Mouse (Mus musculus) intestine, embryonic 15.5 days (tissue): ENCODE results near the gene Susd1. TPM values are rescaled to one million over a fixed set of nuclear protein-coding genes. Genes with fewer than 3 reads are reported as not detected.

ENCODE experiments used
- ATAC-seq: fragments of 200-750 bp; cut with Nextera tagmentation; 2 replicates; pipeline ENCODE4 v1.8.0; 2017; ENCODE audit warnings: moderate TSS enrichment, moderate library complexity
- H3K27ac ChIP-seq: fragments of 300-500 bp; sonication (generic); 2 replicates; pipeline ENCODE4 v1.5.1; 2015; ENCODE audit warnings: mild to moderate bottlenecking, inconsistent platforms
- H3K27me3 ChIP-seq: fragments of 300-500 bp; sonication (generic); replicated peaks from 2 replicates; pipeline ENCODE4 v1.6.1; 2015; ENCODE audit warnings: inconsistent platforms
- H3K36me3 ChIP-seq: fragments of 300-500 bp; sonication (generic); 2 replicates; pipeline ENCODE4 v1.6.1; 2015; ENCODE audit warnings: inconsistent platforms
- H3K4me1 ChIP-seq: fragments of 300-500 bp; sonication (generic); replicated peaks from 2 replicates; pipeline ENCODE4 v1.6.1; 2015; ENCODE audit warnings: inconsistent platforms
- H3K4me2 ChIP-seq: fragments of 300-500 bp; sonication (generic); replicated peaks from 2 replicates; pipeline ENCODE4 v1.6.1; 2015; ENCODE audit warnings: mild to moderate bottlenecking, inconsistent platforms
- H3K4me3 ChIP-seq: fragments of 300-500 bp; sonication (generic); replicated peaks from 2 replicates; pipeline ENCODE4 v1.5.1; 2015; ENCODE audit warnings: inconsistent platforms
- H3K9ac ChIP-seq: fragments of 300-500 bp; sonication (generic); 2 replicates; pipeline ENCODE4 v1.6.1; 2015; ENCODE audit warnings: inconsistent platforms
- H3K9me3 ChIP-seq: fragments of 300-500 bp; sonication (generic); 2 replicates; pipeline ENCODE4 v1.6.1; 2016; ENCODE audit warnings: inconsistent platforms
- WGBS: fragments of 180-500 bp; shearing (Covaris S2); methylation state at CpG from one replicate; pipeline ENCODE4 v1.1.7; 2015; 5-methylcytosine and 5-hydroxymethylcytosine counted together
- polyA plus RNA-seq: library from polyadenylated mRNA; unstranded; fragments of >200 nt; fragmentation: Nextera tagmentation; extraction: Ambion mirVana; gene quantifications from 2 replicates; pipeline ENCODE4 v1.2.1, GENCODE M21; 2015

Gene Susd1
- polyA plus RNA-seq, 1 experiment from 2014 or later, result 10.8 TPM

DNA sequence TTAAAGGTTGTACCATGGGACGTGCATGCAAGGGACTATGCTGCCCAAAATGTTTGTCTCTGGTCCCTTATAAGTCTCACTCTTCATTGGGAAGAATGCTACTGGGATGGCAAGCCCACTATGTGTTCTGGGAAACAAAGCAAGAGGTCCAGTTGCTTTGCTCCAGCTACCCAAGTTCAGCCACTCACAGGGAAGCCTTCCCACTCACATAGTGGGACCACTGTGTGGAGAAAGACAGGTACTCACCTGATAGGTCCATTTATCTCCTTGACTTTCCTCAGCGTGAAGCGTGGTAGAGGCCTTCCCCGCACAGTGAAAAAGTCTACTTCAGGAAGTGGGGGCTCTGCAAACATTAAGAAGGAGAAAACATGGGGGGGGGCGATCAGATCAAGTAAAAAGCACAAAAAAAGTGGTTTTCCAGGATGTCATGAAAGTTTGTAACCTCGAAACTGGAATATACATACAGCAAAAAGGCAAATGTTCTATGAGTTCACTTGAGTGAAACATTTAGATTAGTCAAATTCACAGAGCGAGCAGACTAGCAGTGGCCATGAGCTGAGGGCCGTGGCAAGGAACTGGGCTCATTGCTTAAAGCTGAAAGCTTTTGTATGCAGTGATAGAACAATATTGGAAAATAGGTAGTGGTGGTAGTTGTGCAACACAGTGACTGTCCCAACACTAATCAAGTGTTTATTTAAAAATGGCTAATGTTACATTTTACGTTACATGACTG lies 105.6 kb downstream of the Susd1 start:
- no peak for ATAC-seq
- H3K27ac ChIP-seq, result no peak overlapping the region
- no peak overlapping the region for H3K9ac ChIP-seq
- H3K36me3 ChIP-seq, result no peaks in the 10 kb centered on the region
- H3K27me3 ChIP-seq, result no peaks in the 10 kb centered on the region
- H3K4me3 ChIP-seq, result no peak overlapping the region
- no peaks in the 10 kb centered on the region for H3K9me3 ChIP-seq
- H3K4me2 ChIP-seq, result no peak overlapping the region
- H3K4me1 ChIP-seq, result peaks cover 8% of the 10 kb centered on the region; the same call in 1 of the 2 replicates
- WGBS, result 93% methylated on average over 9 of the region's 9 CpGs

DNA sequence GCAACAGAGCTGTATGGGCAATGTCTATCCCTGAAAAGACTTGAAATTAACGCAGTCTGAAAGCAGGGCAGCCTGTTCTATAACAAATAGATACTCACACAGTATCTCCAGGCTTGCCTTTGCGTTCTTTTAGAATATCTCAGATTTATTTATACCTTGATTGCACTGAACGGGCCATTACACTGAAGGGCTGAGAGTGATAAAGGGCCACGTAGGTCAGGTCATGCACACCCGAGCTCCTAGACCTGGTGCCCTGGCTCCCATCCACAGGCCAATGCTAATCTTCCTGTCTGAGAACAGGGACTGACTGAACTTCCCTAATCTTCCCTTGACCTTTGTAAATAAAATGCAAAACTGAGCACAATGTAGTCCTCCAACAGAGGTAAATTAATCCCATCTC lies 106.3 kb downstream of the Susd1 start:
- no peaks in the 10 kb centered on the region for H3K27me3 ChIP-seq
- no peak overlapping the region for H3K4me2 ChIP-seq
- ATAC-seq, result peak; percentile 17
- H3K36me3 ChIP-seq, result no peaks in the 10 kb centered on the region
- no peak overlapping the region for H3K9ac ChIP-seq
- H3K27ac ChIP-seq, result peak overlapping the region; percentile 49
- H3K9me3 ChIP-seq, result no peaks in the 10 kb centered on the region
- H3K4me3 ChIP-seq, result no peak overlapping the region
- 62% methylated on average over 5 of the region's 5 CpGs for WGBS
- peaks cover 8% of the 10 kb centered on the region; the same call in 1 of the 2 replicates for H3K4me1 ChIP-seq

DNA sequence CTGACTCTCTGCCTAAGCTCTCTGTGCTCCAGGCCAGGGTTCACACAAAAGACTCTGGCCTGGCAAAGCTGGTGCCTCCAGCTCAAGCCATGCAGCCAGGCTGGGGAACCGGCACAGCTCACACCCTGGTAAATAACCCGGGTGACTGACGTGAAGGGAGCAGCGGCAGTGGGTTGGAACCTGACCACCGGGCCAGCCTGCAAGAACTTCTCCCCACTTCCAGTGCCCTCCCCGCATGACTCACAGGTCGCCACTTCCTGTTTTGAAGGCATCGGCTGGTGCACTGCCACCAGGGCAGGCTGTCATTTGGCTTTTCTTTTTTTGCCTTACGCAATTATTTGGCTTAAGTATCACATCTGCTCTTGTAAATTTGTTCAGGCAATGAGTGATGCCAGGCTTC lies 106.8 kb downstream of the Susd1 start:
- no peak overlapping the region for H3K9ac ChIP-seq
- peak; percentile 66 for ATAC-seq
- 48% methylated on average over 9 of the region's 9 CpGs for WGBS
- no peaks in the 10 kb centered on the region for H3K27me3 ChIP-seq
- no peak overlapping the region for H3K4me2 ChIP-seq
- no peaks in the 10 kb centered on the region for H3K9me3 ChIP-seq
- H3K36me3 ChIP-seq, result no peaks in the 10 kb centered on the region
- no peak overlapping the region for H3K4me3 ChIP-seq
- peaks cover 8% of the 10 kb centered on the region; the same call in 1 of the 2 replicates for H3K4me1 ChIP-seq
- H3K27ac ChIP-seq, result peak overlapping the region; percentile 49

DNA sequence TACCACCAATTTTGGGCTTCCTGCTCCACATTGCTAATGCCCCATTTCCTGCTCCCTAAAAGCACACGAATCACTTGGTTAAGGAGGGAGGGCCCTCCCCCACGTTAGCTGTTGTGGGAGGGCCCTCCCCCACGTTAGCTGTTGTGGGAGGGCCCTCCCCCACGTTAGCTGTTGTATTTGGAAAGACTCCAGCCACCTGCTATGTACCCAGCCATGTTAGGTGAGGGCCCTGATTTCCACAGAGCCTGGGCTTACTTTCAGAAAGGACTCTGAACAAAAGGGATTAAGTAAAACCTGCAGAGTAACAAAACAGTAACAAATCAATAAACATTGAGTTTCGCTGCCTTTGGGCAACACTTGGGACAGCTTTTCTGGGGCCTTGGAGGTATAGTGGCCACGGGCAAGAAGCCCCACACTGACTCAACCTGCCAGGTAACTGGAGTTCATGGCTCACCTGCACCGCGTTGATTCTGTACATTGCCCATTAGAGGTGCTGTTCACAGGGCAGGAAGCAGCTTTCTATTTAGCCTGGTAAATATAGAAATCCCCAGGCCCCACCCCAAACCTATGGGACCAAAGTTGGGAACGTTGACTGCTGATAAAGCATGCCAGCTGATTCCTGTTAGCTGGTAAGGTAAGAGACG lies 107.3 kb downstream of the Susd1 start:
- Histone ChIP-seq H3K4me2 (no peak overlapping the region), H3K27me3 (no peaks in the 10 kb centered on the region), H3K9ac (no peak overlapping the region), H3K27ac (peak overlapping the region; percentile 49), H3K9me3 (no peaks in the 10 kb centered on the region), H3K36me3 (no peaks in the 10 kb centered on the region), H3K4me3 (no peak overlapping the region), H3K4me1 (peaks cover 4% of the 10 kb centered on the region; the same call in 1 of the 2 replicates)
- WGBS, result 40% methylated on average over 10 of the region's 10 CpGs
- ATAC-seq, result peak; percentile 66

DNA sequence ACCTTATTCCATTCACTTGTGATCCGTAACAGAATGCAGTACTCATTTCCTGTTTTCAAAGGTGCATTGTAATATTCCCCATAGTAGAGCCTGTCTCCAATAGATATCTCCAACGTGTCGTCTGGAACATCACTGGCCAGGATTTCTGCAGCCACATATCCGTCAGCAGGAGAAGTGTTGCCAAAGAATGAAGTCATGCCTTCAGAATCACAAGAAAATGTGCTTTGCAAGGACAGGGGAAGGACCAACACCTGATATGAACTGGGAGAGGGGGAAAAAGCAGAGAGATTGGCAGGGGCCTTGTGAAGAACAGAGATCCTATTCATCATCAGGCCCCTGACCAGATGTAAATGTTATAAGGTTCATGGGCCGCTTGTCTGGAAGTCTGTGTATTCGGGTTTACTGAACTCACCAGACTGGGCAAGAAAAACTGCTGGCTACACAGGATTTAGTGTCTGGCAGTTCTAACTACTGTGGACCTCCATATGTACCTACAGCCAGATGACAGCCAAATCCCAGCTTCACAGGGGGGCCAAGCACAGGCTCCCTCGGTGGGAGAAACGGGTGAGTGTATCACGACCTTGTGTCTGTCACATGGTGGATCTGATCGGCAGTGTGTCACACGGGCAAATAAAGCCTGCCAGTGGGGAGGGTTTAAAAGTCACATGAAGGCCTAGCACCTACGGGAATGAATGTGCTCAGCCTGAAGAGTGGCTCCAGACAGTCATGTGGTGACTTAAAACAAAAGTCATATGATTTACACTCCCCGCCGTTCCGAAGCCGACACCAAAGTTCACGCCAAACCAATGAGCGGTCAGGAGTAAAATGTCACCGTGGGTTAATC lies 108.8 kb downstream of the Susd1 start:
- H3K4me3 ChIP-seq, result no peak overlapping the region
- no peaks in the 10 kb centered on the region for H3K9me3 ChIP-seq
- no peaks in the 10 kb centered on the region for H3K27me3 ChIP-seq
- ATAC-seq, result no peak
- H3K36me3 ChIP-seq, result no peaks in the 10 kb centered on the region
- no peak overlapping the region for H3K9ac ChIP-seq
- H3K4me2 ChIP-seq, result no peak overlapping the region
- WGBS, result 80% methylated on average over 19 of the region's 19 CpGs
- no peak overlapping the region for H3K27ac ChIP-seq
- H3K4me1 ChIP-seq, result peaks cover 3% of the 10 kb centered on the region; the same call in 1 of the 2 replicates

GRCm38 (mm10) chr4:59328821-59329220 lies 109.6 kb downstream of the Susd1 start:
- no peak for ATAC-seq
- H3K9ac ChIP-seq, result no peak overlapping the region
- H3K9me3 ChIP-seq, result no peaks in the 10 kb centered on the region
- H3K27ac ChIP-seq, result no peak overlapping the region
- H3K4me3 ChIP-seq, result no peak overlapping the region
- WGBS, result 92% methylated on average over 7 of the region's 7 CpGs
- H3K27me3 ChIP-seq, result no peaks in the 10 kb centered on the region
- no peak overlapping the region for H3K4me2 ChIP-seq
- no peaks in the 10 kb centered on the region for H3K36me3 ChIP-seq
- peaks cover 3% of the 10 kb centered on the region; the same call in 1 of the 2 replicates for H3K4me1 ChIP-seq

- Histone ChIP-seq H3K27me3 (no peaks in the 10 kb centered on the region), H3K4me3 (no peak overlapping the region), H3K4me1 (peaks cover 8% of the 10 kb centered on the region; the same call in 1 of the 2 replicates), H3K36me3 (no peaks in the 10 kb centered on the region), H3K9ac (no peak overlapping the region), H3K4me2 (no peak overlapping the region), H3K27ac (no peak overlapping the region), H3K9me3 (no peaks in the 10 kb centered on the region)
- ATAC-seq, result no peak
- 95% methylated on average over 5 of the region's 5 CpGs for WGBS
Observed at GRCm38 (mm10) chr4:59327986-59328385, 110.4 kb downstream of the Susd1 start.

GRCm38 (mm10) chr4:59326031-59326760 lies 112.2 kb downstream of the Susd1 start:
- Histone ChIP-seq H3K9me3 (no peaks in the 10 kb centered on the region), H3K27ac (no peak overlapping the region), H3K4me3 (no peak overlapping the region), H3K4me1 (peaks cover 11% of the 10 kb centered on the region; the same call in 1 of the 2 replicates), H3K9ac (no peak overlapping the region), H3K36me3 (no peaks in the 10 kb centered on the region), H3K27me3 (no peaks in the 10 kb centered on the region), H3K4me2 (no peak overlapping the region)
- ATAC-seq, result no peak
- WGBS, result 83% methylated on average over 6 of the region's 6 CpGs

DNA sequence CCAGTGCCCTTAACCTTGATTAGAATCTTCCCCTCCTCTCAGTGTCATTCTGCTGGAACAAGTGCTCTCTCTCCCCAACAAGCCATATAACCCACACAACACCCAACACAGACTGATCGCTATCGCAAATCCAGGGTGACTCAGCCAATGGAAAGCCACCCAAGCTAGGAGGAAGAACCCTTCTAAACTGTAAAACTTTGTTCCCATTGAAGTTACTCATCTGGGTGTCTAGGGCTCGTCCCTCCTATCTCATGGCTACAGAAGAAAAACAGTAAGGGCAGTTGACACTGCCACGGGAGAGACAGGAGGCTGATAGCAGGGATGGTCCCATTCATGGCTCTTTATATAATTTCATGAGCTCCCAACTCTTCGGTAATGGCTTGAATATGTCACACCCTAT lies 114.1 kb downstream of the Susd1 start:
- no peak overlapping the region for H3K4me2 ChIP-seq
- 77% methylated on average over 5 of the region's 5 CpGs for WGBS
- no peaks in the 10 kb centered on the region for H3K27me3 ChIP-seq
- H3K9me3 ChIP-seq, result no peaks in the 10 kb centered on the region
- H3K36me3 ChIP-seq, result no peaks in the 10 kb centered on the region
- no peak overlapping the region for H3K27ac ChIP-seq
- no peak overlapping the region for H3K4me3 ChIP-seq
- H3K9ac ChIP-seq, result no peak overlapping the region
- no peak for ATAC-seq
- peaks cover 20% of the 10 kb centered on the region for H3K4me1 ChIP-seq

- no peak overlapping the region for H3K27ac ChIP-seq
- WGBS, result 35% methylated on average over 7 of the region's 7 CpGs
- H3K9ac ChIP-seq, result no peak overlapping the region
- no peaks in the 10 kb centered on the region for H3K36me3 ChIP-seq
- no peaks in the 10 kb centered on the region for H3K9me3 ChIP-seq
- ATAC-seq, result no peak
- H3K27me3 ChIP-seq, result no peaks in the 10 kb centered on the region
- H3K4me3 ChIP-seq, result no peak overlapping the region
- H3K4me1 ChIP-seq, result peaks cover 31% of the 10 kb centered on the region
- H3K4me2 ChIP-seq, result no peak overlapping the region
Observed at GRCm38 (mm10) chr4:59323231-59323651, 115.2 kb downstream of the Susd1 start.

- Histone ChIP-seq H3K4me1 (peaks cover 31% of the 10 kb centered on the region), H3K27ac (no peak overlapping the region), H3K4me2 (no peak overlapping the region), H3K9ac (no peak overlapping the region), H3K4me3 (no peak overlapping the region), H3K27me3 (no peaks in the 10 kb centered on the region), H3K36me3 (no peaks in the 10 kb centered on the region), H3K9me3 (no peaks in the 10 kb centered on the region)
- ATAC-seq, result no peak
- whole genome bisulfite sequencing, result 70% methylated on average over 3 of the region's 3 CpGs
Observed at GRCm38 (mm10) chr4:59322733-59323132, 115.7 kb downstream of the Susd1 start.

DNA sequence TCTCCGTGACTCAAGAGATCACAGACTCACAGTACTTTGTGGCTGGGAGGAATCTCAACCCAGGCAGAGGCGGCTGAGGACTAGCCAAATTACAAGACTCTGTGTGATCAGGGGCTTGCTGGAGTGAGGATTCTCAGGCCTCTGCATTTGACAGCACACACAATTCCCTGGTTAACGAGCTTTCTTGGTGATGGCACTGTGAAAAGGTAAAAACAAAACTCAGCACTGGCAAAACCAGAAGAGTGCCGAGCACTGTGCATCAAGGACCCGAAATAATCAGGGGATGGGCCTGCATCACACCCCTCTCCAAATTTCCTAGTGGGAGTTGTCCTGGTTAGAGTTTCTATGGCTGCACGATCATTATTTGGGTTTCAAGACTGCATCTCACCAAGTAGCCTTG lies 116.4 kb downstream of the Susd1 start:
- Histone ChIP-seq H3K4me3 (no peak overlapping the region), H3K4me1 (peaks cover 31% of the 10 kb centered on the region), H3K4me2 (no peak overlapping the region), H3K27ac (no peak overlapping the region), H3K27me3 (no peaks in the 10 kb centered on the region), H3K9ac (no peak overlapping the region), H3K36me3 (no peaks in the 10 kb centered on the region), H3K9me3 (no peaks in the 10 kb centered on the region)
- WGBS, result 88% methylated on average over 6 of the region's 6 CpGs
- no peak for ATAC-seq
